Mouse (Mus musculus) MEL (cell line): Measurements from ENCODE around the gene Llgl2. TPM values are rescaled to one million over a fixed set of nuclear protein-coding genes. Genes with fewer than 3 reads are reported as not detected.

Experiments
- DNase-seq: peaks from one replicate; pipeline ENCODE4 v3.0.0; 2011; ENCODE audit warnings: low read depth, low spot score
- H3K27ac ChIP-seq: 2 replicates; pipeline ENCODE4 v1.5.1; 2012; ENCODE audit warnings: low read depth, mild to moderate bottlenecking, control low read depth, low read length, moderate library complexity; ENCODE audit not compliant: control insufficient read depth
- H3K27me3 ChIP-seq, 2 experiments: fragments of 150-350 bp in 1 of 2; sonication (generic) in 1 of 2; 2 replicates each; pipeline ENCODE4 v1.6.1; 2012; ENCODE audit warnings: low read length in 2 of 2, mild to moderate bottlenecking in 2 of 2, improper control_type of control experiment in 1 of 2, moderate library complexity in 1 of 2; ENCODE audit not compliant: insufficient read depth in 2 of 2, control insufficient read depth in 1 of 2
- H3K36me3 ChIP-seq, 2 experiments: 2 replicates each; pipeline ENCODE4 v1.6.1; 2012 to 2014; ENCODE audit warnings: low read length in 2 of 2, improper control_type of control experiment in 1 of 2, inconsistent platforms in 1 of 2, mild to moderate bottlenecking in 1 of 2; ENCODE audit not compliant: insufficient read depth in 2 of 2, control insufficient read depth in 1 of 2
- H3K4me1 ChIP-seq, 2 experiments: fragments of 150-350 bp in 1 of 2; sonication (generic) in 1 of 2; 2 replicates each; pipeline ENCODE4 v1.6.1; 2012; ENCODE audit warnings: low read length in 2 of 2, improper control_type of control experiment in 1 of 2, mild to moderate bottlenecking in 1 of 2; ENCODE audit not compliant: insufficient read depth in 2 of 2, control insufficient read depth in 1 of 2
- H3K4me3 ChIP-seq, 2 experiments: fragments of 150-350 bp in 1 of 2; sonication (generic) in 1 of 2; 2 replicates each; pipeline ENCODE4 v1.5.1; 2012; ENCODE audit warnings: low read depth in 2 of 2, low read length in 2 of 2, mild to moderate bottlenecking in 2 of 2, moderate library complexity in 2 of 2, control low read depth in 1 of 2, improper control_type of control experiment in 1 of 2; ENCODE audit not compliant: control insufficient read depth in 1 of 2, insufficient read depth in 1 of 2
- H3K79me2 ChIP-seq: 2 replicates; pipeline ENCODE4 v1.6.1; 2012; ENCODE audit warnings: mild to moderate bottlenecking, low read length, moderate library complexity; ENCODE audit not compliant: control insufficient read depth, poor library complexity, insufficient read depth
- H3K9ac ChIP-seq: 2 replicates; pipeline ENCODE4 v1.6.1; 2012; ENCODE audit warnings: low read depth, mild to moderate bottlenecking, control low read depth, low read length, moderate library complexity; ENCODE audit not compliant: control insufficient read depth, poor library complexity, severe bottlenecking
- H3K9me3 ChIP-seq: fragments of 150-350 bp; sonication (generic); replicated peaks from 2 replicates; pipeline ENCODE4 v1.6.1; 2012; ENCODE audit warnings: mild to moderate bottlenecking, low read length, improper control_type of control experiment, moderate library complexity; ENCODE audit not compliant: insufficient read depth
- EP300 ChIP-seq, 2 experiments: IDR thresholded peaks; 2 replicates each; pipeline ENCODE4 v1.6.1; 2011; ENCODE audit warnings: improper control_type of control experiment in 2 of 2, low read length in 2 of 2, low read depth in 1 of 2, mild to moderate bottlenecking in 1 of 2
- HCFC1 ChIP-seq: IDR thresholded peaks from 2 replicates; pipeline ENCODE4 v1.6.1; 2012; ENCODE audit warnings: low read depth, mild to moderate bottlenecking, inconsistent platforms, low read length, improper control_type of control experiment, moderate library complexity
- JUND ChIP-seq: IDR thresholded peaks from 2 replicates; pipeline ENCODE4 v1.6.1; 2011; ENCODE audit warnings: low read depth, mild to moderate bottlenecking, improper control_type of control experiment, low read length
- MAFK ChIP-seq: IDR thresholded peaks from 2 replicates; pipeline ENCODE4 v1.6.1; 2011; ENCODE audit warnings: low read depth, mild to moderate bottlenecking, low read length, improper control_type of control experiment, borderline replicate concordance
- MEF2A ChIP-seq: IDR thresholded peaks from 2 replicates; pipeline ENCODE4 v1.6.1; 2014; ENCODE audit warnings: low read depth, mild to moderate bottlenecking, inconsistent platforms, low read length, improper control_type of control experiment; ENCODE audit not compliant: poor library complexity, insufficient replicate concordance, severe bottlenecking; ENCODE audit errors: extremely low read depth
- NELFE ChIP-seq: IDR thresholded peaks from 2 replicates; pipeline ENCODE4 v1.6.1; 2011; ENCODE audit warnings: low read depth, low read length, improper control_type of control experiment
- POLR2A ChIP-seq, 2 experiments: IDR thresholded peaks; 2 replicates each; pipeline ENCODE4 v1.6.1; 2011 to 2012; ENCODE audit warnings: low read length in 2 of 2, mild to moderate bottlenecking in 2 of 2, control low read depth in 1 of 2, improper control_type of control experiment in 1 of 2, low read depth in 1 of 2, moderate library complexity in 1 of 2; ENCODE audit not compliant: control insufficient read depth in 1 of 2, insufficient read depth in 1 of 2, poor library complexity in 1 of 2
- POLR2AphosphoS2 ChIP-seq: IDR thresholded peaks from 2 replicates; pipeline ENCODE4 v1.6.1; 2011; ENCODE audit warnings: low read length, improper control_type of control experiment
- RAD21 ChIP-seq: IDR thresholded peaks from 2 replicates; pipeline ENCODE4 v1.6.1; 2011; ENCODE audit warnings: mild to moderate bottlenecking, low read depth, low read length, improper control_type of control experiment
- RCOR1 ChIP-seq: IDR thresholded peaks from 2 replicates; pipeline ENCODE4 v1.6.1; 2012; ENCODE audit warnings: low read depth, mild to moderate bottlenecking, inconsistent platforms, low read length, improper control_type of control experiment
- SMC3 ChIP-seq: IDR thresholded peaks from 2 replicates; pipeline ENCODE4 v1.6.1; 2011; ENCODE audit warnings: low read depth, low read length, improper control_type of control experiment
- USF1 ChIP-seq: IDR thresholded peaks from 2 replicates; pipeline ENCODE4 v1.6.1; 2014; ENCODE audit warnings: low read depth, mild to moderate bottlenecking, inconsistent platforms, low read length, improper control_type of control experiment, moderate library complexity
- ZC3H11A ChIP-seq: IDR thresholded peaks from 2 replicates; pipeline ENCODE4 v1.6.1; 2012; ENCODE audit warnings: low read depth, mild to moderate bottlenecking, inconsistent platforms, low read length, improper control_type of control experiment
- ZKSCAN1 ChIP-seq: IDR thresholded peaks from 2 replicates; pipeline ENCODE4 v1.6.1; 2012; ENCODE audit warnings: low read depth, mild to moderate bottlenecking, inconsistent platforms, low read length, improper control_type of control experiment, moderate library complexity
- ZNF384 ChIP-seq: IDR thresholded peaks from 2 replicates; pipeline ENCODE4 v1.6.1; 2012; ENCODE audit warnings: low read depth, mild to moderate bottlenecking, inconsistent platforms, low read length, improper control_type of control experiment
- polyA plus RNA-seq, 2 experiments: library from polyadenylated mRNA; stranded (reverse) in 1 of 2; unstranded in 1 of 2; fragments of >175 nt in 1 of 2; fragments of >200 nt in 1 of 2; gene quantifications; 2 replicates each; pipeline versions ENCODE4 v1.2.1 to v1.2.4; 2012; ENCODE audit warnings: low replicate concordance in 2 of 2, low read depth in 1 of 2; ENCODE audit not compliant: insufficient read length in 2 of 2, insufficient read depth in 1 of 2, missing spikeins in 1 of 2
- total RNA-seq: library from RNA; depleted of rRNA; stranded (reverse); fragments of 300-350 nt; gene quantifications from 2 replicates; pipeline ENCODE4 v1.2.3, GENCODE M21; 2012

Llgl2 gene
- total and polyA plus RNA-seq, 3 experiments, result 15.9 to 22.6 TPM; not detected in 1

- TF ChIP-seq RCOR1, result no peak
- no peak for TF ChIP-seq RAD21
- no peak for TF ChIP-seq EP300 (IDR thresholded peaks at IDR 0.05; ENCODE audit: low read depth in 1 of 2, low read length in 2 of 2)
- TF ChIP-seq MAFK, result no peak
- TF ChIP-seq ZKSCAN1, result no peak
- no peak for TF ChIP-seq POLR2AphosphoS2
- TF ChIP-seq HCFC1, result no peak
- TF ChIP-seq SMC3, result no peak
- no peak for TF ChIP-seq ZC3H11A
- no peak for TF ChIP-seq ZNF384
- TF ChIP-seq, all 39 proteins: peak for 0
- H3K27ac ChIP-seq, result no peak overlapping the region
- H3K9me3 ChIP-seq, result no peaks in the 10 kb centered on the region
- no peak for DNase-seq
- no peak overlapping the region for H3K4me3 ChIP-seq
- no peaks in the 10 kb centered on the region for H3K27me3 ChIP-seq
- no peaks in the 10 kb centered on the region for H3K4me1 ChIP-seq
- H3K9ac ChIP-seq, result no peak overlapping the region
- peaks cover 0 to 3% of the 10 kb centered on the region in 2 experiments; a peak in 1 of 4 replicates for H3K36me3 ChIP-seq
- no peaks in the 10 kb centered on the region for H3K79me2 ChIP-seq
Observed at GRCm38 (mm10) chr11:115796898-115797297, 27.0 kb upstream of the Llgl2 start.

GRCm38 (mm10) chr11:115797665-115798064 is 26.2 kb upstream of the Llgl2 start:
- DNase-seq, result no peak
- TF ChIP-seq MEF2A (no peak), NELFE (no peak)
- Histone ChIP-seq H3K79me2 (no peaks in the 10 kb centered on the region), H3K27me3 (no peaks in the 10 kb centered on the region), H3K9ac (no peak overlapping the region), H3K4me3 (no peak overlapping the region), H3K9me3 (no peaks in the 10 kb centered on the region), H3K27ac (no peak overlapping the region), H3K36me3 (peaks cover 0 to 3% of the 10 kb centered on the region in 2 experiments; a peak in 1 of 4 replicates), H3K4me1 (no peaks in the 10 kb centered on the region)

- no peaks in the 10 kb centered on the region for H3K4me1 ChIP-seq
- TF ChIP-seq HCFC1 (no peak), USF1 (no peak), ZNF384 (no peak), JUND (no peak), MEF2A (no peak), SMC3 (no peak), POLR2A (IDR thresholded peaks at IDR 0.05; ENCODE audit: control insufficient read depth in 1 of 2, insufficient read depth in 1 of 2, low read depth in 1 of 2, low read length in 2 of 2, poor library complexity in 1 of 2) (no peak)
- no peaks in the 10 kb centered on the region for H3K9me3 ChIP-seq
- H3K9ac ChIP-seq, result no peak overlapping the region
- peaks cover 0 to 3% of the 10 kb centered on the region in 2 experiments; a peak in 1 of 4 replicates for H3K36me3 ChIP-seq
- no peak overlapping the region for H3K27ac ChIP-seq
- no peak overlapping the region for H3K4me3 ChIP-seq
- DNase-seq, result no peak
- H3K27me3 ChIP-seq, result no peaks in the 10 kb centered on the region
- no peaks in the 10 kb centered on the region for H3K79me2 ChIP-seq
Observed at GRCm38 (mm10) chr11:115800981-115801380, 22.9 kb upstream of the Llgl2 start.
